Mouse (Mus musculus) megakaryocyte, embryonic 14.5 days (primary cell): Measurements from ENCODE around the gene Coro6.

ENCODE experiments used
- FLI1 ChIP-seq: IDR thresholded peaks from 2 replicates; pipeline ENCODE4 v1.6.1; 2012; ENCODE audit warnings: low read length, inconsistent platforms, mixed read lengths
- GATA1 ChIP-seq: IDR thresholded peaks from 3 replicates; pipeline ENCODE4 v1.6.1; 2012; ENCODE audit warnings: mixed read lengths, low read length, inconsistent platforms, borderline replicate concordance

DNA sequence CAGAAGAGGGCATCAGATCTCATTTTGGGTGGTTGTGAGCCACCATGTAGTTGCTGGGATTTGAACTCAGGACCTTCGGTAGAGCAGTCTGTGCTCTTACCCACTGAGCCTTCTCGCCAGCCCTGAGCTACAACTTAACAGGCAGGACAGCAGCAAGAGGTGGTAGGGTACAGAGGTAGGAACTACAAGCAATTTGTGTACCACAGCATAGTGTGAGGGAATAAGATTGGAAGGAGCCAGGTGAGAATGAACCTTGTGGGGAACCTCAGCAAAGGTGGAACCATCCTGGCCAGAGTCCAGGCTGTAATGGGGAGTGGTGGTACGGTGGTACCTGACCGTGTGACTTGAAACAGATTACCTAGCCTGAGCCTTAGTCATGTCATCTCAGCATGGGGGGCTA, 39.8 kb downstream of the Coro6 start:
- TF ChIP-seq GATA1 (no peak), FLI1 (no peak)
